Mouse (Mus musculus) MEL (cell line): ENCODE data around the gene Gm13090. TPM values are rescaled to one million over a fixed set of nuclear protein-coding genes. Genes with fewer than 3 reads are reported as not detected.

Experiments
- DNase-seq: peaks from one replicate; pipeline ENCODE4 v3.0.0; 2011; ENCODE audit warnings: low read depth, low spot score
- H3K27ac ChIP-seq: 2 replicates; pipeline ENCODE4 v1.5.1; 2012; ENCODE audit warnings: low read depth, mild to moderate bottlenecking, control low read depth, low read length, moderate library complexity; ENCODE audit not compliant: control insufficient read depth
- H3K27me3 ChIP-seq, 2 experiments: fragments of 150-350 bp in 1 of 2; sonication (generic) in 1 of 2; 2 replicates each; pipeline ENCODE4 v1.6.1; 2012; ENCODE audit warnings: low read length in 2 of 2, mild to moderate bottlenecking in 2 of 2, improper control_type of control experiment in 1 of 2, moderate library complexity in 1 of 2; ENCODE audit not compliant: insufficient read depth in 2 of 2, control insufficient read depth in 1 of 2
- H3K36me3 ChIP-seq, 2 experiments: 2 replicates each; pipeline ENCODE4 v1.6.1; 2012 to 2014; ENCODE audit warnings: low read length in 2 of 2, improper control_type of control experiment in 1 of 2, inconsistent platforms in 1 of 2, mild to moderate bottlenecking in 1 of 2; ENCODE audit not compliant: insufficient read depth in 2 of 2, control insufficient read depth in 1 of 2
- H3K4me1 ChIP-seq, 2 experiments: fragments of 150-350 bp in 1 of 2; sonication (generic) in 1 of 2; 2 replicates each; pipeline ENCODE4 v1.6.1; 2012; ENCODE audit warnings: low read length in 2 of 2, improper control_type of control experiment in 1 of 2, mild to moderate bottlenecking in 1 of 2; ENCODE audit not compliant: insufficient read depth in 2 of 2, control insufficient read depth in 1 of 2
- H3K4me3 ChIP-seq, 2 experiments: fragments of 150-350 bp in 1 of 2; sonication (generic) in 1 of 2; 2 replicates each; pipeline ENCODE4 v1.5.1; 2012; ENCODE audit warnings: low read depth in 2 of 2, low read length in 2 of 2, mild to moderate bottlenecking in 2 of 2, moderate library complexity in 2 of 2, control low read depth in 1 of 2, improper control_type of control experiment in 1 of 2; ENCODE audit not compliant: control insufficient read depth in 1 of 2, insufficient read depth in 1 of 2
- H3K79me2 ChIP-seq: 2 replicates; pipeline ENCODE4 v1.6.1; 2012; ENCODE audit warnings: mild to moderate bottlenecking, low read length, moderate library complexity; ENCODE audit not compliant: control insufficient read depth, poor library complexity, insufficient read depth
- H3K9ac ChIP-seq: 2 replicates; pipeline ENCODE4 v1.6.1; 2012; ENCODE audit warnings: low read depth, mild to moderate bottlenecking, control low read depth, low read length, moderate library complexity; ENCODE audit not compliant: control insufficient read depth, poor library complexity, severe bottlenecking
- H3K9me3 ChIP-seq: fragments of 150-350 bp; sonication (generic); replicated peaks from 2 replicates; pipeline ENCODE4 v1.6.1; 2012; ENCODE audit warnings: mild to moderate bottlenecking, low read length, improper control_type of control experiment, moderate library complexity; ENCODE audit not compliant: insufficient read depth
- BHLHE40 ChIP-seq: IDR thresholded peaks from 2 replicates; pipeline ENCODE4 v1.6.1; 2012; ENCODE audit warnings: low read depth, mild to moderate bottlenecking, inconsistent platforms, low read length, improper control_type of control experiment, borderline replicate concordance
- CTCF ChIP-seq, 3 experiments: IDR thresholded peaks in 2 of 3; conservative IDR thresholded peaks in 1 of 3; 2 replicates each; pipeline ENCODE4 v1.5.1; 2011 to 2012; ENCODE audit warnings: low read length in 3 of 3, low read depth in 2 of 3, mild to moderate bottlenecking in 2 of 3, improper control_type of control experiment in 1 of 3, inconsistent platforms in 1 of 3, mixed read lengths in 1 of 3, moderate library complexity in 1 of 3; ENCODE audit not compliant: control insufficient read depth in 1 of 3, insufficient read depth in 1 of 3, poor library complexity in 1 of 3, severe bottlenecking in 1 of 3
- ELF1 ChIP-seq: IDR thresholded peaks from 2 replicates; pipeline ENCODE4 v1.6.1; 2014; ENCODE audit warnings: low read depth, mild to moderate bottlenecking, inconsistent platforms, low read length, improper control_type of control experiment, moderate library complexity
- EP300 ChIP-seq, 2 experiments: IDR thresholded peaks; 2 replicates each; pipeline ENCODE4 v1.6.1; 2011; ENCODE audit warnings: improper control_type of control experiment in 2 of 2, low read length in 2 of 2, low read depth in 1 of 2, mild to moderate bottlenecking in 1 of 2
- GATA1 ChIP-seq: IDR thresholded peaks from 2 replicates; pipeline ENCODE4 v1.6.1; 2011; ENCODE audit warnings: low read depth, low read length, improper control_type of control experiment
- HCFC1 ChIP-seq: IDR thresholded peaks from 2 replicates; pipeline ENCODE4 v1.6.1; 2012; ENCODE audit warnings: low read depth, mild to moderate bottlenecking, inconsistent platforms, low read length, improper control_type of control experiment, moderate library complexity
- JUND ChIP-seq: IDR thresholded peaks from 2 replicates; pipeline ENCODE4 v1.6.1; 2011; ENCODE audit warnings: low read depth, mild to moderate bottlenecking, improper control_type of control experiment, low read length
- MAFK ChIP-seq: IDR thresholded peaks from 2 replicates; pipeline ENCODE4 v1.6.1; 2011; ENCODE audit warnings: low read depth, mild to moderate bottlenecking, low read length, improper control_type of control experiment, borderline replicate concordance
- MAZ ChIP-seq: IDR thresholded peaks from 2 replicates; pipeline ENCODE4 v1.6.1; 2012; ENCODE audit warnings: low read depth, mild to moderate bottlenecking, inconsistent platforms, low read length, improper control_type of control experiment
- MEF2A ChIP-seq: IDR thresholded peaks from 2 replicates; pipeline ENCODE4 v1.6.1; 2014; ENCODE audit warnings: low read depth, mild to moderate bottlenecking, inconsistent platforms, low read length, improper control_type of control experiment; ENCODE audit not compliant: poor library complexity, insufficient replicate concordance, severe bottlenecking; ENCODE audit errors: extremely low read depth
- MXI1 ChIP-seq: IDR thresholded peaks from 2 replicates; pipeline ENCODE4 v1.6.1; 2011; ENCODE audit warnings: mild to moderate bottlenecking, low read depth, low read length, improper control_type of control experiment
- MYB ChIP-seq: IDR thresholded peaks from 2 replicates; pipeline ENCODE4 v1.6.1; 2011; ENCODE audit warnings: mild to moderate bottlenecking, low read depth, low read length, improper control_type of control experiment
- MYC ChIP-seq: IDR thresholded peaks from 2 replicates; pipeline ENCODE4 v1.6.1; 2011; ENCODE audit warnings: low read depth, mild to moderate bottlenecking, low read length, improper control_type of control experiment, moderate library complexity
- POLR2A ChIP-seq, 2 experiments: IDR thresholded peaks; 2 replicates each; pipeline ENCODE4 v1.6.1; 2011 to 2012; ENCODE audit warnings: low read length in 2 of 2, mild to moderate bottlenecking in 2 of 2, control low read depth in 1 of 2, improper control_type of control experiment in 1 of 2, low read depth in 1 of 2, moderate library complexity in 1 of 2; ENCODE audit not compliant: control insufficient read depth in 1 of 2, insufficient read depth in 1 of 2, poor library complexity in 1 of 2
- TAL1 ChIP-seq: IDR thresholded peaks from 2 replicates; pipeline ENCODE4 v1.6.1; 2012; ENCODE audit warnings: mild to moderate bottlenecking, inconsistent platforms, low read length, moderate library complexity, mixed read lengths
- TCF12 ChIP-seq: IDR thresholded peaks from 2 replicates; pipeline ENCODE4 v1.6.1; 2014; ENCODE audit warnings: low read depth, mild to moderate bottlenecking, inconsistent platforms, low read length, improper control_type of control experiment, moderate library complexity
- UBTF ChIP-seq: IDR thresholded peaks from 2 replicates; pipeline ENCODE4 v1.6.1; 2012; ENCODE audit warnings: low read depth, mild to moderate bottlenecking, inconsistent platforms, low read length, improper control_type of control experiment, moderate library complexity, borderline replicate concordance; ENCODE audit not compliant: insufficient read depth
- ZMIZ1 ChIP-seq: IDR thresholded peaks from 2 replicates; pipeline ENCODE4 v1.6.1; 2012; ENCODE audit warnings: low read depth, mild to moderate bottlenecking, inconsistent platforms, low read length, improper control_type of control experiment, moderate library complexity
- polyA plus RNA-seq, 2 experiments: library from polyadenylated mRNA; stranded (reverse) in 1 of 2; unstranded in 1 of 2; fragments of >175 nt in 1 of 2; fragments of >200 nt in 1 of 2; gene quantifications; 2 replicates each; pipeline versions ENCODE4 v1.2.1 to v1.2.4; 2012; ENCODE audit warnings: low replicate concordance in 2 of 2, low read depth in 1 of 2; ENCODE audit not compliant: insufficient read length in 2 of 2, insufficient read depth in 1 of 2, missing spikeins in 1 of 2
- total RNA-seq: library from RNA; depleted of rRNA; stranded (reverse); fragments of 300-350 nt; gene quantifications from 2 replicates; pipeline ENCODE4 v1.2.3, GENCODE M21; 2012

The Gm13090 gene
- total and polyA plus RNA-seq, 3 experiments, result not detected

DNA sequence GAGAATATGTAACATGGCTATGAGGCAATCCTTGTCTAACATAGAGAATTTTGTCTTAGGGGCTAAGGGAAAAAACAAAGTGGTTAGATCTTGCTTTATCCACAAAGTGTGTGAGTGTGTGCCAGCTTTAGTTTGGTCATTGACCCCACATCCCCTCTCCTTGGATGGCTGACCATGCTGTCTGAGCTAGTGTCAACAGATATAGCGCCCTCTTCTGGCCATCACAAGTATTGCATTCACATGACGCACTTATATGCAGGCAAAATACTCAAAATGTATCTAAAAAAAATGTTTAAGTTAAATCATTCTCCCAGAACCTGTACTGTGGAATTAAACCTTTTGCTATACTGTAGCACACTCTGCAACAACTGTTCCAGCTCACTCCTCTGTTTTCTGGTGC is 5.8 kb downstream of the Gm13090 start:
- no peak overlapping the region for H3K27ac ChIP-seq
- no peaks in the 10 kb centered on the region for H3K9me3 ChIP-seq
- no peaks in the 10 kb centered on the region for H3K4me1 ChIP-seq
- no peaks in the 10 kb centered on the region for H3K27me3 ChIP-seq
- H3K9ac ChIP-seq, result no peak overlapping the region
- H3K36me3 ChIP-seq, result no peaks in the 10 kb centered on the region
- no peaks in the 10 kb centered on the region; the same call in 1 of the 2 replicates for H3K79me2 ChIP-seq
- H3K4me3 ChIP-seq, result no peak overlapping the region
- TF ChIP-seq MAZ, result no peak
- peak in 2 of 3 experiments; percentile 12 to 46; a peak in 3 of 6 replicates for TF ChIP-seq CTCF (IDR thresholded peaks at IDR 0.05 in 2 of 3, conservative IDR thresholded peaks at IDR 0.05 in 1 of 3; ENCODE audit: control insufficient read depth in 1 of 3, insufficient read depth in 1 of 3, low read depth in 2 of 3, low read length in 3 of 3, poor library complexity in 1 of 3, severe bottlenecking in 1 of 3)
- TF ChIP-seq, all 39 proteins: peak for 1
- DNase-seq, result peak; percentile 9

DNA sequence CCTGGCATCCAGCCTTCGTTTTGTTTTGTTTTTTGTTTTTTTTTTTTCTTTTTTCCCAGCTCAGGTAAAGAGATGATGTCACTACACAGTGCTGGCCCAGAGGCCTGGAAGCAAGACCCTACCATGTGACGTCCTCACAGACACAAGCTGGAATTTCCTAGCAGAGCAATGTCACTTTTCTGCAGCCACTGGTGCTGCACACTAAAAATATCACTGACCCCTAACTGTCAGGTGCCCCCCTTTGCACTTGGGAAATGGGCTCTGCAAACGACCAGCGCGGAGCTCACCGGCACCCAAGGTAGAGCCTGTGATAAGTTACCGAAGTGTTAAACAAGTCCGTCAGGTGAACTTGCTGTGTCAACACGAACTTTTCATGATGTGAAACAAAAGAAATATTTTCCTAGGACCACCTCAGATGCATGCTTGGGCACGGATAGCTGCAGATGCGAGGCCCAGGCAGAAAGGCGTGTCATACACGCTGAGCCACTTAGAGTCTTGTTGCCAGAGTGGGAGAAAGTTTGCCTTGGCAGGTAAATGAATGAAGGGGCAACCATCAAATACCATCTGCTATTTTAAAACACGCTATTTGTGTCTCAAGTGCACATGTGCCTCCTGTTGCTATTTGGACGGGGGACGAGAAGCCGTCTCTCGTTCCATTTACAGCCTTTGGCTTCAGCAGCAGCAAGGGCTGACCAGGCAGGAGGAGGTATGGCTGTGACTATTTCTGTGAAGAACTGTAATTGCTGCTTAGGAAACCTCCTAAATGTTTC is 7.1 kb downstream of the Gm13090 start:
- Histone ChIP-seq H3K4me3 (no peak overlapping the region), H3K9me3 (no peaks in the 10 kb centered on the region), H3K4me1 (no peaks in the 10 kb centered on the region), H3K9ac (no peak overlapping the region), H3K27me3 (no peaks in the 10 kb centered on the region), H3K79me2 (no peaks in the 10 kb centered on the region; the same call in 1 of the 2 replicates), H3K36me3 (no peaks in the 10 kb centered on the region), H3K27ac (no peak overlapping the region)
- TF ChIP-seq TAL1, result no peak
- no peak for TF ChIP-seq MYB
- TF ChIP-seq TCF12, result no peak
- no peak for TF ChIP-seq MYC
- TF ChIP-seq CTCF (IDR thresholded peaks at IDR 0.05 in 2 of 3, conservative IDR thresholded peaks at IDR 0.05 in 1 of 3; ENCODE audit: control insufficient read depth in 1 of 3, insufficient read depth in 1 of 3, low read depth in 2 of 3, low read length in 3 of 3, poor library complexity in 1 of 3, severe bottlenecking in 1 of 3), result no peak
- no peak for TF ChIP-seq ELF1
- no peak for TF ChIP-seq MXI1
- TF ChIP-seq MAFK, result no peak
- no peak for TF ChIP-seq GATA1
- TF ChIP-seq POLR2A (IDR thresholded peaks at IDR 0.05; ENCODE audit: control insufficient read depth in 1 of 2, insufficient read depth in 1 of 2, low read depth in 1 of 2, low read length in 2 of 2, poor library complexity in 1 of 2), result no peak
- TF ChIP-seq MAZ, result no peak
- DNase-seq, result no peak

DNA sequence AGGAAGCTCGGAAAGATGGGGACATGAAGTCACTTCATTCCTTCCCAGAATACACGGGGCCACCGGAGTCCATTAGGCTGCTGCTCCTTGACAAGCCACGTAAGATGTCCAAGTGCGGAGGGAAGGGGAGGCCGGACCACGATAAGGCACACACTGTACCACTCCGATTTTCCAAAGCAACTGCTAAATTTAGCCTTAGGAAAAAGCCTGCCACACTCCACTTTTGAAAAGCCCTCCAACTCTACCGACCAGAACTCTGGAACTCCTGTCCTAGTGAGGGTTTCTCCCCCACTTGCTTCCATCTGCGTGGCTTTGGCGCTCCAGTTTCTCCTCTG is 7.7 kb downstream of the Gm13090 start:
- Histone ChIP-seq H3K9ac (no peak overlapping the region), H3K27ac (no peak overlapping the region), H3K4me1 (no peaks in the 10 kb centered on the region), H3K36me3 (no peaks in the 10 kb centered on the region), H3K79me2 (no peaks in the 10 kb centered on the region; the same call in 1 of the 2 replicates), H3K9me3 (no peaks in the 10 kb centered on the region), H3K27me3 (no peaks in the 10 kb centered on the region), H3K4me3 (no peak overlapping the region)
- no peak for DNase-seq
- no peak for TF ChIP-seq ELF1
- no peak for TF ChIP-seq MYB
- TF ChIP-seq GATA1, result no peak
- no peak for TF ChIP-seq EP300 (IDR thresholded peaks at IDR 0.05; ENCODE audit: low read depth in 1 of 2, low read length in 2 of 2)
- no peak for TF ChIP-seq JUND
- no peak for TF ChIP-seq MEF2A
- no peak for TF ChIP-seq UBTF
- no peak for TF ChIP-seq ZMIZ1
- TF ChIP-seq CTCF (IDR thresholded peaks at IDR 0.05 in 2 of 3, conservative IDR thresholded peaks at IDR 0.05 in 1 of 3; ENCODE audit: control insufficient read depth in 1 of 3, insufficient read depth in 1 of 3, low read depth in 2 of 3, low read length in 3 of 3, poor library complexity in 1 of 3, severe bottlenecking in 1 of 3), result no peak
- no peak for TF ChIP-seq HCFC1
- no peak for TF ChIP-seq BHLHE40
